Mouse (Mus musculus): ENCODE results near the gene Adra1b.

The Adra1b gene

GRCm38 (mm10) chr11:43820552-43821460 is 80.2 kb downstream of the Adra1b start:
- DNase-seq (ENCODE audit: low spot score), result no peak

DNA sequence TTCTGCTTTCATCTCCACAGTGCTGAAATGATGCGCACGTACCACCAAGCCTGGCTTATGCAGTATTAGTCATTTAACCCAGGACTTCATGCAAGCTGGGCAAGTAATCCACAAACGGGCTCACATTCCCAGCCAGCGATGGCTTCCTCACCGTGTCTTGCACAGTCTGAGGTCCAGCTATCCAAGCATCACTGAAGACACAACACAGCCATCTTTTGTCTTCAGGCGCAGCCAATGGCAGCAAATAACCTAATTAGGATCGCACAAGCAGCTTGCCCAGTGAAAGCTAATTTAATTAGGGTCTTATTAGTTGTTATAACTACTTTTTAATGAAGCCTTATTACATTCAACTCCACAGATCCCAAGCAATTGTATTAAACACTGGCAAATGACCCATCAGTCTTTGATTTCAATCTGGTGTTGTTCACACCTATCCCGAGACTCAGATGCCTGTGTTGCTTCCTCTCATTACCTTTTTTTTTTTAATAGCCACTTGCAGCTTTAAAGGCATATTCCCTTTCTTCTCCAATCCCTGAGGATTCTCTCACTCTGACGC is 83.6 kb downstream of the Adra1b start:
- DNase-seq (ENCODE audit: low spot score), result no peak

- DNase-seq (ENCODE audit: low spot score), result no peak
Observed at GRCm38 (mm10) chr11:43812535-43812934, 88.5 kb downstream of the Adra1b start.

DNA sequence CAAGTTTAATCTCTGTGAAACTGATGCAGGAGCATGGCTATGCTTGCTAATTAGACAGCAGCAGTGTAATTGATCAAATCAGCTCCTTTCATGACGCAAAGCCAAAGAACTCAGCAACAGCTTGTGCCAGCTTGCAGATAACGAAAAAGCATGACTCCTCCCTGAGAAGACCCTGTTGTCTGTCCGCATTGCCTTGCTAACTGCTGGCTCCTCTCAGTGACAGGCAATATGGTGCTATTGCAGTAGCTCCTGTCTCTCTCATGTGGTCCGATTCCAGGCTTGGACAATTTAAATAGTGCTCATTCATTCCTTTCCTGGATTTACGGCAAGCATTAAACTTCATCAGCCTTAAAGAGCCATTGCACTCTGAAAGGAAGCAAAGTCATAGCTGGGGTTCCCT is 93.3 kb downstream of the Adra1b start:
- DNase-seq (ENCODE audit: low spot score), result no peak

DNA sequence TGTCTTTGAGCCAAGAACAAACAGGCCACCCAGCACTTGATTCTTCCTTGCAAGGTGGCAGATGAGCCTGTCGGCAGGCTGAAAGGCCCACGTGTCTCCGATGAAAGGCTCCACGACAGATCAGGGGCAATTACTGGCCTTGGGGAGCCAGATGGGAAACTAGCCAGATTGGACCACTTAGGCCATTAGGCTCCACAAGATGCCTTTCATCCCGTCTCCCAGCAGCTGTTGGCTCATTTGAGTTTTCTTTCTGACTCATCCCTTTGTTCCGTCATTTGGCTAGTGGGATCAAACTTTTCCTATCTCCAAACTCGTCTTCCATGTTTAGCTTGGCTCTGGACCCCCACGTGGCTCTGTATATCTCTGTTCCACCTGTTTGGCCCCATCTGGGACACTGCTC is 105.0 kb downstream of the Adra1b start:
- no peak for DNase-seq (ENCODE audit: low spot score)

- no peak for DNase-seq (ENCODE audit: low spot score)
Observed at GRCm38 (mm10) chr11:43790446-43790845, 110.6 kb downstream of the Adra1b start.

DNA sequence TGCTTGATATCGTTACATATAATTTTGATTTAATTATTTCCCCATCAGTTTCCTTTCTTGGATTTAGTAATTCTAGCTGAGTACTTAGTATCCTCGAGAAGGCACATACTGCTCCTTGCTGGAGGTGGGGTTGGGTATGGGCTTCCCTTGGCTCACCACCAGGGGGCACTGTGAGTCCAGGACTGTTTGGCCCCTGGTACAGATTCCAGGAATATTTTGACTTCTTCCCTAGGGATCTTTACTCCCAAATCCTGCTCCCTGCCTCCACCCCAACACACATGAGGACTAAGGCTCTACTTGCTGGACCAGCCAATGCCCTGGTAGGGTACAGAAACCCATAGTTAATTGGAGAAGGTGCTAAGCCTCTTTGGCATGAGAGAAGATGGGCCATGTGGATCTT is 117.2 kb downstream of the Adra1b start:
- DNase-seq (ENCODE audit: low spot score), result peak; percentile 7

GRCm38 (mm10) chr11:43783106-43783505 is 117.9 kb downstream of the Adra1b start:
- DNase-seq (ENCODE audit: low spot score), result no peak

DNA sequence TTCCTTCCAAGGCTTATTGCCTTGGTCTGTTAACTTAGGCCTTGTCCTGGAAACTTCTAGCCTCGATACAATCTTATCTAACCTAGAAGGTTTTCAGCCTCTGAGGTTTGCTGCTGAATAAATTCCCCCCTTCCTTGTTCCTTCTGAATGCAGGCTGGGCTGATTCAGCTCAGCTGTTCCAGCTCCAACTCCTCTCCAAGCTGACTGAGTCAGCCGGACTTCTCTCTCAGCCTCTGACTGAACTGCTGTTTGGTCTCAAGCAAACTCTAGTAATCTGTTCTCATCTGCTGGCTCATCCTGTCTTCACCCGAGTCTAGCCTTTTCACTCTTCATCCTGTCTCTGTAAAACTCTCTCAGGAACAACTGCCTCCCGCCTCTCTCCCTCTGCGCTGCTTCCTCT is 121.5 kb downstream of the Adra1b start:
- DNase-seq (ENCODE audit: low spot score), result no peak

GRCm38 (mm10) chr11:43776324-43776694 is 124.7 kb downstream of the Adra1b start:
- DNase-seq (ENCODE audit: low spot score), result no peak

DNA sequence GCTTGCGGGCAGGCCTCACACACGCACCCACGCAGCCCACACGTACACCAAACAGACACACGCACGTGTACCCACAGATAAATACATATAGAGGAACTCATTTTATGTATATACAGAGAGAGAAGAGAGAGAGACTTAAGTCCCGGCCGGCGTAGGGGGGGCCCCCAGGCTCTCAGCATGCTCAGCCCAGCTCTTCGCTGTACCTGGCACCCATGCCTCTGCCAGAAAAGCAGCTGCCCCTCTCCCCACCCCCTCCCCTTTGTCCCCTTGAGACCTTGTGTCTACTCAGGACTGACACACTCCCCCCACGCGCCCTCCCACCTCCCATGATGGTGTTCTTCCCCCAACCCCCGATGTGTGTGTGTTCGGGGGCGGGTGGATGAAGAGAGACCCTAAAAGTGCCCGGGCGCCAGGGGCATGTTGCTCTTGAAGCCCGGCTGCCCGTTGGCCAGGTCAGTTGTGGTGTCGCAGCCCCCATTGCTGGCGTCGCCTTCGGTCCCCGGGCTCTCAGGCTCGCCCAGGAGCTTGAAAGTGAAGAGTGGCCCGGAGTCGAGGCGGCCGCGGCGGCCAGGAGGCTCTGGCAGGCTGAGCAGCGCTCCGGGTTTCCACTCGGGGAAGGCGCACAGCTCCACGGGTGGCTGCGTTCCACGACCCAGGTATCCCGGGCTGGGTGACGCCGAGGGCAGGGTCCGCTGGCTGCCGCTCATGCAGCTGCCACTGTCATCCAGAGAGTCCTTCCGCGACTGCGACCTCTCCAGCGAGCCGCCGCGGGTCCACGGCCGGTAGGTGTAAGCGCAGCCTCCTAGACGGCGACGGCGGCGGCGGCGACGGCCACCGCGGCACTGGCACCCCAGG is 125.3 kb downstream of the Adra1b start:
- no peak for DNase-seq (ENCODE audit: low spot score)

- no peak for DNase-seq (ENCODE audit: low spot score)
Observed at GRCm38 (mm10) chr11:43773725-43774124, 127.3 kb downstream of the Adra1b start.

DNA sequence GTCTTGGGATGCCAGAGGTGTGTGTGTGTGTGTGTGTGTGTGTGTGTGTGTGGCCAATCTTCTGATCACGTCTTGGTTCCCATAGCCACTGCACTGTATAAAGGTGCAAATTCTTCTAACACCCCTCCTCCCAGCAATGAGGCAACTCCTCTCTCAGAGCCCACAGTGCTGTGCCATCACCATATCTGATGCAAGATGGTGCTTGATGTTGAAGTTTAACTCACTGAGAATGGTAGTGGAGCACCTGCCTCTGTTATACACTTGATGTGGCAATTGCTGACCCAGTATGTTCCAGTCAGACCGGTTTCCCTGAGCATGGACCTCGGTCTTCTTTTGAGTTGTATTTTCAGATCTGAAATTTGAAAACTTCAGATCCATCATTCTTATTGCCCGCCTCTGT is 130.9 kb downstream of the Adra1b start:
- no peak for DNase-seq (ENCODE audit: low spot score)

GRCm38 (mm10) chr11:43767749-43768148 is 133.3 kb downstream of the Adra1b start:
- DNase-seq (ENCODE audit: low spot score), result no peak

GRCm38 (mm10) chr11:43766922-43767648 is 133.9 kb downstream of the Adra1b start:
- DNase-seq (ENCODE audit: low spot score), result peak; percentile 83

DNA sequence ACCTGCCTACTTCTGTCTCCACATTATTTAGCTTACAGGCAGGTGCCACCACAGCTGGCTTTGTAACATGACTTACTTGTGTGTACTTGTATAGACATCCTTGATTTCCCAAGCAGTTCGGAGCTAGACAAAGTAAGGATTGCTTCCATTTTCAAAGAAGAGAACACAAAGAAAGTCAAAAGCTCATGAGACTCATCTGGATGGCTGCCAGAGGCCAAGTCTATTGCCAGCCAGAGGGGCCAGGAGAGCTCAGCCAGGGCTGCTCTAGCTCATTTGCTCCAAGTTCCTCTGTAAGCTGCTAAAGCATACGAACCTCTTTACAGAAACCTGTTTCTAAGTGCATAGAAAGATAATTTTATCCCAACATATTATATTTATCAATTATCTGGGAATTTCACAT is 142.6 kb downstream of the Adra1b start:
- DNase-seq (ENCODE audit: low spot score), result no peak

DNA sequence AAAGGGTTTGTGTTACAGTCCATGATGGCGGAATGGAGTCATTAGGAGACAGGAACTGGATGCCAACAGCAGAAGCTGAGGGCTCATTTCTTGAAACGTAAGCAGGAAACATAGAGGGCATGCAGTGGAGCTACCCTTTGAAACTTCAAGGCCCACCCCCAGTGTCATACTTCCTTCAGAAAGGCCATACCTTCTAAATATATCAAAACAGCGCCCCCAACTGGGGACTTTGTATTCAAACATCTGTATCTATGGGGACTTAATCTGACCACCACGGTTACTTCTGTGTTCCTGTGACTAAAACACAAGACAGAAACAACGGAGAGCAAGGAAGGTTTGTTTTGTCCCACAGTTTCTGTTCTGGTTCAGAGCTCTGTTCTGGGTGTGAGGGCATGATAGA is 145.6 kb downstream of the Adra1b start:
- DNase-seq (ENCODE audit: low spot score), result peak; percentile 26

DNA sequence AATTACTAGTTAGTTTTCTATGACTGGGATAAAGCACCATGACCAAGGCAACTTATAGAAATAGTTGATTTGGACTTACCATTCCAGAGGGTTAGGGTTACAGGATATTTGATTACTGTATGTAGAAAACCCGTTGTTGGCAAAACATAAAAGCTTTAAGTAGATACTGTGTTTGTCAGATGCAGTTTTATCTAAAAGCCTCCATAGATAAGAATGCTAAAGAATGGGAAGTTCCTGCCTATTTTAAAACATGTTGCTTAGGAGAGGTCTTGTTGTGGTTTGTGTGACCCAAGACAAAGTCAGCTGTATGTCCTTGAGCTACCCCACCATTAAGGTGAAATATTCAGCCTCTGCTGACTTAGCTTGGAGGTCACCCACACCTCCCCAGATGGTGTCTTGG is 146.4 kb downstream of the Adra1b start:
- DNase-seq (ENCODE audit: low spot score), result no peak

DNA sequence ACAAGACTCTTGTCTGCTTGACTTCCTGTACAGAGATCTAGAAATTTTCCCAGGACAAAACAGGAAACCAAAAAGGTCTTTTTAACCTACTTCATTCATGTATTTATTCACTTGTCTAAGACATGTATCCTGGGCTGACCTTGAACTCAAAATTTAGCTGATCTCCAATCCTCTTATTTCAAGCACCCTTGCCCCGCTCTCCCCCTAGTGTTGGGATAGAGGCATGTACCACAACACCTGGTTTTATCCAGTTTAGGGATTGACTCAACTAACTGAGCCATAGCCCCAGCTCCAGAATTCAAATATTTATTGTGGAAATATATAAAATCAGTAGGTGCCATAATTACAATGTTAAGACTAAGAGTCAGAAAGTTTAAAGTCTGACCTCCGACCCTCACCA is 149.5 kb downstream of the Adra1b start:
- DNase-seq (ENCODE audit: low spot score), result peak; percentile 4

DNA sequence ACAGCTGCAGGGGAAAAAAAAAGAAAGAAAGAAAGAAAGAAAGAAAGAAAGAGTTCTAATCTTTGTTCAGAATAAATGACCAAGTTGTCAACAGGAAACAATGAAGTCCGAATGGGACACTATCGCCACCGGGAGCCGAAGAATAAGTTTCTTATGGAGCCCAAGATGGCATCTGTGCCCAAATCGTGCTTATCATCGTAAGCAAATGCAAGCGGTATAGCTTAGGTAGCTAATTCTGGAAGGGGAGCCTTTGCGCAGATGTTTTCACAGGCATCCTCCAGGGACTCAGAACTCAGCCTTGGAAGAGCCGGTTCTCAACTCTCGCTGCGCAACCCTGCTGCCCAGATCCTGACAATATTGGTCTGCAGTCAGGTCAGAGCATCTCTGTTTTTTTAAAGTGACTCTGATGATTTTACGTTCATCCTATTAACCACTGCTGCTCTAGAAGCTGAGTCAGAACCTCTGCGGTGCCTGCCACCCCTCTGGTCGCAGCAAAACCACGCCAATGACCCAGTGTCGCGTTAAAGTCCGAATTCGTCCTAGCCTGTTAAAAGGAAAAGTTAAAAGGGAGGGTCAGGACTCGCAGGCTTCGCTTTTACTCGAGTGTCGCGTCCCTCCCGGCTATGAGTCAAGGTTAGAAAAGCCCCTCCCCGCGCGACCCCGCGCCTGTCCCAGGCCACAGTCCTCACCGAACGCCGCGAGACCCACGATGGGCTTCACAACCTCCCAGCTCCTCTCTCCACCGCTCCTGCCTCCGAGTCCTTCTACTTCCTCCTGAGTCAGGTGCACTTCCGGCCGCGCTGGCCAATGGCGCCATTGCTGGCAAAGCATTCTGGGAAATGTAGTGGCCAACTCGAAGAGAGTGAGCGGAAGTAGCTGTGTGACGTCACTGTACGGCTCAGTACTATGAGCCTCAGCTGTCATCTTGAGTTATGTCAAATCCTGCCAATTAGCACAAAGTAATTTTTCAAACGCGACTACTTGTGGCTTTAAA is 153.5 kb downstream of the Adra1b start, which contains the start of gene Ttc1:
Ttc1 (minus strand) TSS at position 776 of the 994 bp plus-strand sequence.
- peak; percentile 97 for DNase-seq (ENCODE audit: low spot score)

Measured in T-cell, adult 2 months (primary cell).